Mouse (Mus musculus): ENCODE measurements around the gene Ncoa5. TPM values are rescaled to one million over a fixed set of nuclear protein-coding genes. Genes with fewer than 3 reads are reported as not detected.

The Ncoa5 gene
- polyA plus RNA-seq, 1 experiment from 2014 or later: 85.1 TPM

DNA sequence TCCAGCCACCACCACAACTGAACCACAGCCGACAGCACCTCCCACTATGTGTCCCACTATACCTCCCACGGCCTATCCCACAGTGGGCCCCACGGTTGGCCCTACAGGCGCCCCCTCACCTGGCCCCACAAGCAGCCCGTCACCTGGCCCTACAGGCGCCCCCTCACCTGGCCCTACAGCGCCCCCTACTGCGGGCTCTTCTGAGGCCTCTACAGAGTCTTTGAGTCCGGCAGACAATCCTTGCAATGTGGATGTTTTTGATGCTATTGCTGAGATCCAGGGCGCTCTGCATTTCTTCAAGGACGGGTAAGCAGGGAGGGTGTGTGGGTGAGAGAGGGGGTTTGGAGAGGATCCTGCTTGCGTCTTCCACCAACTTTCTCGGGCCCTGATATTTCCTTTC lies 82.2 kb downstream of the Ncoa5 start:
- 40% methylated on average over 13 of the region's 13 CpGs for WGBS
- Histone ChIP-seq H3K9ac (replicated peaks) (no peak overlapping the region), H3K4me1 (peaks cover 24% of the 10 kb centered on the region), H3K27ac (replicated peaks) (no peak overlapping the region), H3K4me2 (no peak overlapping the region), H3K27me3 (replicated peaks) (peaks cover 72% of the 10 kb centered on the region), H3K9me3 (replicated peaks) (no peaks in the 10 kb centered on the region), H3K4me3 (replicated peaks) (no peak overlapping the region), H3K36me3 (no peaks in the 10 kb centered on the region)
- no peak for ATAC-seq (ENCODE audit: low FRiP score)

DNA sequence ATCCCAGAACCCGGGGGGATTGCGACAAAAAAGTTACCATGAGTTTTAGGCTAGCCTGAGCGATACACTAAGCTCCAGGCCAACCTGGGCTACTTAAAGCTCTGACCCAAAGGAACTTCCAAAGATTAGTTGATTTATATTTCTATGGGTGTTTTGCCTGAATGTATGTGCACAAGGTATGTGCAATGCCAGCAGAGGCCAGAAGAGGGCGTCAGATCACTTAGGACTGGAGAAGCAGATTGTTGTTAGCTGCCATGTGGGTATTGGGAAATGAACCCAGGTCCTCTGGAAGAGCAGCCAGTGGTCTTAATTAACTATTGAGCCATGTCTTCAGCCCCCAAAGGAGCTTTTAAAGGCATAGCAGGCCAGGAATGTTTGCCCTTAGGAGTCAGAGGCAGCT lies 82.9 kb downstream of the Ncoa5 start:
- peaks cover 79% of the 10 kb centered on the region for H3K27me3 ChIP-seq (replicated peaks)
- no peaks in the 10 kb centered on the region for H3K9me3 ChIP-seq (replicated peaks)

DNA sequence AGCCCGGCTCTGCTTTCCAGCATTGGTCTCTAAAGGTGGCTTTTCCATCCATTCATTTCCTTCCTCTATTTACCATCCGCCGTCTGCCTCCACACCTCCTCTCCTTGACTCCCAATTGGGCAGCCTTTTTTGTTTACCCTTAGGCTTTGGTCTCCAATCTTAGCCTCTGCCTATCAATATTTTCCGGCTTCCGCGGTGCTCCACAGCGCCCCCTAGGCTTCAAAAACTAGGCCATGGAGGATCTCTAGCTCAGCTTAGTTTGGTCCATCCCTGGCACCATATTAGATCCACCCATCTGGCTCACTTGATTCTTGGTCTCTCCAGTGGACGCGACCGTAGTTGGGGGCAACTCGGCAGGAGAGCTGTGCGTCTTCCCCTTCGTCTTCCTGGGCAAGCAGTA lies 84.2 kb downstream of the Ncoa5 start:
- Histone ChIP-seq H3K9me3 (replicated peaks) (no peaks in the 10 kb centered on the region), H3K4me3 (replicated peaks) (no peak overlapping the region), H3K36me3 (no peaks in the 10 kb centered on the region), H3K4me1 (peaks cover 24% of the 10 kb centered on the region), H3K27ac (replicated peaks) (no peak overlapping the region), H3K27me3 (replicated peaks) (peaks cover 77% of the 10 kb centered on the region), H3K4me2 (no peak overlapping the region), H3K9ac (replicated peaks) (no peak overlapping the region)
- 26% methylated on average over 13 of the region's 13 CpGs for WGBS
- no peak for ATAC-seq (ENCODE audit: low FRiP score)

More for the DNA sequence above, 82.9 kb downstream of the Ncoa5 start:
- Histone ChIP-seq H3K4me1 (peaks cover 24% of the 10 kb centered on the region), H3K4me2 (no peak overlapping the region), H3K36me3 (no peaks in the 10 kb centered on the region), H3K27ac (replicated peaks) (no peak overlapping the region), H3K4me3 (replicated peaks) (no peak overlapping the region), H3K9ac (replicated peaks) (no peak overlapping the region)
- WGBS: 86% methylated on average over 4 of the region's 4 CpGs
- no peak for ATAC-seq (ENCODE audit: low FRiP score)

Other genes with a start within 250 kb of the Ncoa5 start
- gene Snx21, start 249.0 kb downstream of the Ncoa5 start, polyA plus RNA-seq (2015; fragmentation: Nextera tagmentation; extraction: Ambion mirVana): 41.3 and 46.6 TPM in 2 replicates
- gene Acot8, start 230.0 kb downstream of the Ncoa5 start, polyA plus RNA-seq (2015; fragmentation: Nextera tagmentation; extraction: Ambion mirVana): 24.1 and 26.4 TPM in 2 replicates
- gene Zswim3, start 229.8 kb downstream of the Ncoa5 start, polyA plus RNA-seq (2015; fragmentation: Nextera tagmentation; extraction: Ambion mirVana): 14.9 and 16.2 TPM in 2 replicates
- gene Zswim1, start 212.2 kb downstream of the Ncoa5 start, polyA plus RNA-seq (2015; fragmentation: Nextera tagmentation; extraction: Ambion mirVana): 23.7 and 25.4 TPM in 2 replicates
- gene Spata25, start 206.3 kb downstream of the Ncoa5 start, polyA plus RNA-seq (2015; fragmentation: Nextera tagmentation; extraction: Ambion mirVana): not detected in 2 replicates
- gene Ctsa, start 202.0 kb downstream of the Ncoa5 start, polyA plus RNA-seq (2015; fragmentation: Nextera tagmentation; extraction: Ambion mirVana): 99.9 and 113 TPM in 2 replicates
- gene Neurl2, start 201.4 kb downstream of the Ncoa5 start, polyA plus RNA-seq (2015; fragmentation: Nextera tagmentation; extraction: Ambion mirVana): 6.8 and 7.1 TPM in 2 replicates
- 117 and 192 TPM in 2 replicates for gene Pltp, start 177.2 kb downstream of the Ncoa5 start, polyA plus RNA-seq (2015; fragmentation: Nextera tagmentation; extraction: Ambion mirVana)
- gene Pcif1, start 155.6 kb downstream of the Ncoa5 start, polyA plus RNA-seq (2015; fragmentation: Nextera tagmentation; extraction: Ambion mirVana): 79.9 and 85.2 TPM in 2 replicates
- gene Zfp335, start 123.1 kb downstream of the Ncoa5 start, polyA plus RNA-seq (2015; fragmentation: Nextera tagmentation; extraction: Ambion mirVana): 13.3 and 13.8 TPM in 2 replicates
- 23.8 and 25.6 TPM in 2 replicates for gene Mmp9, start 94.1 kb downstream of the Ncoa5 start, polyA plus RNA-seq (2015; fragmentation: Nextera tagmentation; extraction: Ambion mirVana)
- 53.6 and 61.8 TPM in 2 replicates for gene Slc12a5, start 74.1 kb downstream of the Ncoa5 start, polyA plus RNA-seq (2015; fragmentation: Nextera tagmentation; extraction: Ambion mirVana)
- 6.9 and 11.0 TPM in 2 replicates for gene Cd40, start 20.8 kb upstream of the Ncoa5 start, polyA plus RNA-seq (2015; fragmentation: Nextera tagmentation; extraction: Ambion mirVana)
- not detected in 2 replicates for gene 1700025C18Rik, start 55.9 kb upstream of the Ncoa5 start, polyA plus RNA-seq (2015; fragmentation: Nextera tagmentation; extraction: Ambion mirVana)
- gene Cdh22, start 200.0 kb upstream of the Ncoa5 start, polyA plus RNA-seq (2015; fragmentation: Nextera tagmentation; extraction: Ambion mirVana): 11.9 and 15.2 TPM in 2 replicates

All from neural tube, embryonic 15.5 days (tissue).